Mouse (Mus musculus) lung, adult 2 months (tissue): Measurements from ENCODE around the gene Nkain2.

ENCODE experiments used
- CTCF ChIP-seq: fragments of 200-500 bp; IDR thresholded peaks from 2 replicates; pipeline ENCODE4 v1.5.1; 2011; ENCODE audit warnings: mild to moderate bottlenecking, low read length, control low read depth; ENCODE audit not compliant: insufficient read depth
- POLR2A ChIP-seq: fragments of 200-500 bp; IDR thresholded peaks from 2 replicates; pipeline ENCODE4 v1.6.1; 2011; ENCODE audit warnings: low read depth, mild to moderate bottlenecking, control low read depth, low read length, borderline replicate concordance; ENCODE audit errors: extremely low read depth

DNA sequence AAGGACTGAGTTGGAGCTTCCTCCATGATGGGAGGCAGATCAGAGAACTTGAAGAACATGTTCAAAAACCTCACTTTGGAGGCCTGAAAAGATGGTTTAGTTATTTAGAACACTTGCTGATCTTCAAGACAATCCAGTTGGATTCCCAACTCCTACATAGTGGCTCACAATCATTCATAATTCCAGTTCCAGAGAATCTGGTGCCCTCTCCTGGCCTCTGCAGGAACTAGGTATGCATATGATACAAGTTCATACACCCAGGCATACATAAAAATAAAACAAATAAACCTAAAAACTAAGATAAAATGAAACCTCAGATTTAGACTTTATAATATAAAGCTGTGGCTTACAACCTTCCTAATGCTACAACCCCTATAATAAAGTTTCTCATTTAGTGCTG, 4.8 kb upstream of the Nkain2 start:
- TF ChIP-seq CTCF (no peak), POLR2A (no peak)
